7 mouse cellular contexts compared by ENCODE assay signal in genomic region chr19:60756192-60757098, GRCm38 (mm10). TPM values are rescaled to one million over a fixed set of nuclear protein-coding genes. Genes with fewer than 3 reads are reported as not detected.
DNase-seq lines count a peak whose midpoint lies in the region; ATAC-seq lines count a peak whose summit lies in the region.

No protein-coding gene starts in this region.

- ATAC-seq in inflammation-experienced regulatory T-cells, adult 6 months = peak; percentile 56
- peak; percentile 27 for ATAC-seq in megakaryocyte progenitor cell, adult 5-6 weeks (replicated peaks; ENCODE audit: poor library complexity)

- peak; percentile 73 for DNase-seq in R1 (ENCODE audit: low read depth, low spot score)
- DNase-seq in cerebellum, adult 9-10 months = peak; percentile 63
- DNase-seq in frontal cortex, postnatal 10 days (ENCODE audit: low spot score in 2 of 2) = peak; percentile 45 to 56
- DNase-seq in left cerebral cortex, postnatal 14 days (ENCODE audit: low spot score in 2 of 2) = peak; percentile 64 to 65
- peak; percentile 68 to 70 for DNase-seq in right cerebral cortex, postnatal 36 days (ENCODE audit: low spot score in 2 of 2)

- intact Hi-C loops in left cerebral cortex, postnatal 14 days (cut with DNase I) = loop anchor here (5.0 kb wide), 1 partner anchor 174 kb away; the partner anchor contains the start of gene Cacul1

RNA-seq across cellular contexts. Expression of gene Nanos1, which starts 0.7 kb away (rescaled TPM):
- polyA plus RNA-seq in inflammation-experienced regulatory T-cells, adult 6 months (2017; shearing (Covaris generic)) = 1 to 10 TPM; 1.5 to 3.0 (median 2.4) TPM
- 10 to 100 TPM; 22.8 to 23.6 TPM for total RNA-seq in left cerebral cortex, postnatal 14 days (2021)
- 1.7 and 2.0 TPM in 2 replicates for total RNA-seq in megakaryocyte progenitor cell, adult 5-6 weeks (2015)
- total RNA-seq in megakaryocyte progenitor cell, adult 5-6 weeks (2017) = 0.62 and 0.74 TPM in 2 replicates

RNA-seq across cellular contexts. Expression of gene Eif3a, which starts 34.0 kb away (rescaled TPM):
- 100 to 1,000 TPM; 117 to 136 (median 120) TPM for polyA plus RNA-seq in inflammation-experienced regulatory T-cells, adult 6 months (2017; shearing (Covaris generic))
- 100 to 1,000 TPM; 103 to 110 TPM for total RNA-seq in left cerebral cortex, postnatal 14 days (2021)
- 277 and 314 TPM in 2 replicates for total RNA-seq in megakaryocyte progenitor cell, adult 5-6 weeks (2015)
- 313 and 434 TPM in 2 replicates for total RNA-seq in megakaryocyte progenitor cell, adult 5-6 weeks (2017)

RNA-seq across cellular contexts. Expression of gene Fam45a, which starts 54.9 kb away (rescaled TPM):
- 10 to 100 TPM; 55.3 to 62.1 (median 61.5) TPM for polyA plus RNA-seq in inflammation-experienced regulatory T-cells, adult 6 months (2017; shearing (Covaris generic))
- total RNA-seq in left cerebral cortex, postnatal 14 days (2021) = 10 to 100 TPM; 34.6 to 42.1 TPM
- 28.8 and 33.5 TPM in 2 replicates for total RNA-seq in megakaryocyte progenitor cell, adult 5-6 weeks (2015)
- 18.3 and 25.1 TPM in 2 replicates for total RNA-seq in megakaryocyte progenitor cell, adult 5-6 weeks (2017)

Comparison
In these comparisons a context has a peak if more than half of its experiments do, and no peak if none do; other contexts are left out.
1. Peak in every context shown above with its lines: DNase-seq and ATAC-seq.
2. RNA of gene Nanos1, which starts 0.7 kb away (total RNA-seq): 22.8 to 23.6 TPM in left cerebral cortex, postnatal 14 days; 0.62 to 2.0 TPM in megakaryocyte progenitor cell, adult 5-6 weeks; every median in the first group is over 4 times any median in the second.